Mouse (Mus musculus): ENCODE data around the gene Rtel1. TPM values are rescaled to one million over a fixed set of nuclear protein-coding genes. Genes with fewer than 3 reads are reported as not detected.

Gene Rtel1
- 49.7 and 51.6 TPM in 2 replicates for total RNA-seq (2017)

GRCm38 (mm10) chr2:181319248-181320102 is at the start of gene Rtel1:
Gene Rtel1 (plus strand): TSS chr2:181319739.
- ATAC-seq (ENCODE audit: extremely low read depth, insufficient number of reproducible peaks, low FRiP score, poor library complexity, severe bottlenecking): peak; percentile 93

GRCm38 (mm10) chr2:181272092-181272491 is 47.4 kb upstream of the Rtel1 start:
- no peak for ATAC-seq (ENCODE audit: extremely low read depth, insufficient number of reproducible peaks, low FRiP score, poor library complexity, severe bottlenecking)

- ATAC-seq (ENCODE audit: extremely low read depth, insufficient number of reproducible peaks, low FRiP score, poor library complexity, severe bottlenecking): no peak
Measured at GRCm38 (mm10) chr2:181273829-181274228, 45.7 kb upstream of the Rtel1 start.

- no peak for ATAC-seq (ENCODE audit: extremely low read depth, insufficient number of reproducible peaks, low FRiP score, poor library complexity, severe bottlenecking)
Measured at GRCm38 (mm10) chr2:181274639-181275038, 44.9 kb upstream of the Rtel1 start.

- no peak for ATAC-seq (ENCODE audit: extremely low read depth, insufficient number of reproducible peaks, low FRiP score, poor library complexity, severe bottlenecking)
Measured at GRCm38 (mm10) chr2:181276766-181277165, 42.8 kb upstream of the Rtel1 start.

- no peak for ATAC-seq (ENCODE audit: extremely low read depth, insufficient number of reproducible peaks, low FRiP score, poor library complexity, severe bottlenecking)
Measured at GRCm38 (mm10) chr2:181277866-181278265, 41.7 kb upstream of the Rtel1 start.

- ATAC-seq (ENCODE audit: extremely low read depth, insufficient number of reproducible peaks, low FRiP score, poor library complexity, severe bottlenecking): no peak
Measured at GRCm38 (mm10) chr2:181279968-181280367, 39.6 kb upstream of the Rtel1 start.

- no peak for ATAC-seq (ENCODE audit: extremely low read depth, insufficient number of reproducible peaks, low FRiP score, poor library complexity, severe bottlenecking)
Measured at GRCm38 (mm10) chr2:181286629-181287337, 32.8 kb upstream of the Rtel1 start.

GRCm38 (mm10) chr2:181287338-181287957 is 32.1 kb upstream of the Rtel1 start:
- peak; percentile 22; the same call in 1 of the 2 replicates for ATAC-seq (ENCODE audit: extremely low read depth, insufficient number of reproducible peaks, low FRiP score, poor library complexity, severe bottlenecking)

GRCm38 (mm10) chr2:181287958-181288350 is 31.6 kb upstream of the Rtel1 start, which contains the start of gene Gmeb2:
Gene Gmeb2 (minus strand): TSS chr2:181288035.
- ATAC-seq (ENCODE audit: extremely low read depth, insufficient number of reproducible peaks, low FRiP score, poor library complexity, severe bottlenecking): peak; percentile 95

GRCm38 (mm10) chr2:181288691-181289090 is 30.8 kb upstream of the Rtel1 start:
- no peak for ATAC-seq (ENCODE audit: extremely low read depth, insufficient number of reproducible peaks, low FRiP score, poor library complexity, severe bottlenecking)

GRCm38 (mm10) chr2:181290937-181291336 is 28.6 kb upstream of the Rtel1 start:
- no peak for ATAC-seq (ENCODE audit: extremely low read depth, insufficient number of reproducible peaks, low FRiP score, poor library complexity, severe bottlenecking)

- ATAC-seq (ENCODE audit: extremely low read depth, insufficient number of reproducible peaks, low FRiP score, poor library complexity, severe bottlenecking): no peak
Measured at GRCm38 (mm10) chr2:181302041-181302440, 17.5 kb upstream of the Rtel1 start.

- ATAC-seq (ENCODE audit: extremely low read depth, insufficient number of reproducible peaks, low FRiP score, poor library complexity, severe bottlenecking): no peak
Measured at GRCm38 (mm10) chr2:181304944-181305343, 14.6 kb upstream of the Rtel1 start.

GRCm38 (mm10) chr2:181307144-181307804 is 12.3 kb upstream of the Rtel1 start:
- peak; percentile 57; the same call in 1 of the 2 replicates for ATAC-seq (ENCODE audit: extremely low read depth, insufficient number of reproducible peaks, low FRiP score, poor library complexity, severe bottlenecking)

- ATAC-seq (ENCODE audit: extremely low read depth, insufficient number of reproducible peaks, low FRiP score, poor library complexity, severe bottlenecking): no peak
Measured at GRCm38 (mm10) chr2:181312435-181312834, 7.1 kb upstream of the Rtel1 start.

- ATAC-seq (ENCODE audit: extremely low read depth, insufficient number of reproducible peaks, low FRiP score, poor library complexity, severe bottlenecking): no peak
Measured at GRCm38 (mm10) chr2:181313006-181313343, 6.6 kb upstream of the Rtel1 start.

GRCm38 (mm10) chr2:181313344-181314079 is 6.0 kb upstream of the Rtel1 start:
- no peak for ATAC-seq (ENCODE audit: extremely low read depth, insufficient number of reproducible peaks, low FRiP score, poor library complexity, severe bottlenecking)
